Mouse (Mus musculus) thymus, postnatal 14 days (tissue): ENCODE data around the gene Scn4a.
A peak's percentile ranks its signal among the peaks of the same experiment; 100 is the strongest.

Experiments
- DNase-seq: peaks from one replicate; pipeline ENCODE4 v3.0.0; 2021

Gene Scn4a

DNA sequence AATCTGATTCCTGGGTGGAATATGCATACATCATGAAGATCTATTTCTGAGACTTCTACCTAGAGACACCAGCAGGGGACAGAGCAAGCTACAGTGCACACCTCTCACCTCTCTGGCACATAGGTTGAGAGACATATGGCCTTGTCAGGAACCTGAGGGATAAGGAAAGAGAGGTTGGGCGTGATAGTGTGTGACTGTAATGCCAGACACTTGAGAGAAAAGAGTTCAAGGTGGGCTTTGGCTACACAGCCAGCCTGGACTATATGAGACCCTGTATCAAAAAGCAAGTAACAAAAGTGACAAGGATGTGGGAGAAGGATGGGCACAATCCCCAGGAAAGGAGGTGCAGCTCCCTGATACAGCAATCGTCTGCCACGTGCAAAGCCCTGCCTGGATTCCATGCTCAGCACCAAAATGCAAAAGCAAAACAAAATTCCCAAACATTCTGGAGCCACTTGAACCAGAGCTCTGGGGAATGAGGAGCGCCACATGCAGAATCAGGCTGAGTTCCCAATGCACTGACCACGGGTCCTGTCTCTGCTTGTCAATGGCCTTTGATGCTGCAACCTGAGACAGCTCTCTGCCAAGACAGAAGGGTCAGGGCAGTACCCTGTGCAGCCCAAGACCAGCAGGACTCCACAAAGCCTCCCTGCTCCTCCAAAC is 81.8 kb downstream of the Scn4a start:
- DNase-seq: no peak

GRCm38 (mm10) chr11:106269060-106269431 is 84.0 kb downstream of the Scn4a start:
- peak; percentile 84 for DNase-seq
